ENCODE assay signal across 15 mouse cellular contexts in the genomic region with DNA sequence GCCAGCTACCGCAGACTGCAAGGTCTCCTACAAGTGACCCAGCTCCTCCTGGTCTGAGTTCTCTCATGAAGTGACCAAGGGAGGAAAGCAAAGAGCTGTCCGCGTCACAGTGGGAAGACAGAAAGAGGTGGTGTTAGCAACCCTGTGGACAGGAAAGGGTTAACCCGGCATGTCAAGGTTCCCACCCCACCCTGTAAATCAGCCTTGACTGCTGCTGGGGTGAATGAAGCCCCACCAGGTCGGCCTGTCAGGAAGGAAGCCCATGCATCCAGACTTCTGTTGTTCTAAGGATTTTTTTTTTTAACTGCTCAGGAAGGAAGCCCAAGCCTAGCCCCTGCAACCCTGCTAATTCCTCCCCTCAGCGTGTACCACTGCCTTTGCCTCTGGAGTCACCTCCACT. TPM values are rescaled to one million over a fixed set of nuclear protein-coding genes. Genes with fewer than 3 reads are reported as not detected.
DNase-seq lines count a peak whose midpoint lies in the region; ATAC-seq lines count a peak whose summit lies in the region.
"Had no signal": no experiment of that assay in that cellular context is flagged by ENCODE, and none has a peak within 500 bp of the region (broad histone marks: within the 10 kb centered on the region; RNA-seq: fewer than 3 reads in every experiment).

No protein-coding gene starts in this region.

- H3K9ac ChIP-seq in kidney, embryonic 14.5 days (ENCODE audit: low read depth, low read length), result no peak overlapping the region
- H3K9ac ChIP-seq in midbrain, embryonic 14.5 days (replicated peaks; ENCODE audit: low read length), result no peak overlapping the region
- H3K9ac ChIP-seq in intestine, embryonic 16.5 days (ENCODE audit: low read depth, low read length), result no peak overlapping the region
- H3K9ac ChIP-seq: embryonic facial prominence, embryonic 15.5 days; intestine, embryonic 15.5 days; midbrain, embryonic 15.5 days had no signal

- H3K9me3 ChIP-seq in kidney, embryonic 14.5 days (ENCODE audit: control insufficient read depth, low read length), result no peaks in the 10 kb centered on the region
- no peaks in the 10 kb centered on the region for H3K9me3 ChIP-seq in midbrain, embryonic 10.5 days (replicated peaks)
- no peaks in the 10 kb centered on the region for H3K9me3 ChIP-seq in midbrain, embryonic 14.5 days (ENCODE audit: control insufficient read depth, low read length)
- no peaks in the 10 kb centered on the region for H3K9me3 ChIP-seq in intestine, embryonic 16.5 days (ENCODE audit: control insufficient read depth, low read length)
- H3K9me3 ChIP-seq: embryonic facial prominence, embryonic 15.5 days; intestine, embryonic 15.5 days; midbrain, embryonic 15.5 days had no signal

- no peak overlapping the region for H3K4me3 ChIP-seq in kidney, embryonic 14.5 days (ENCODE audit: low read length)
- no peak overlapping the region for H3K4me3 ChIP-seq in midbrain, embryonic 10.5 days
- no peak overlapping the region for H3K4me3 ChIP-seq in midbrain, embryonic 14.5 days (replicated peaks; ENCODE audit: low read depth, low read length)
- no peak overlapping the region for H3K4me3 ChIP-seq in intestine, embryonic 16.5 days (ENCODE audit: low read length)
- H3K4me3 ChIP-seq: embryonic facial prominence, embryonic 15.5 days; intestine, embryonic 15.5 days; left cerebral cortex, adult 2 months; midbrain, embryonic 15.5 days had no signal

- peaks cover 48% of the 10 kb centered on the region for H3K27me3 ChIP-seq in kidney, embryonic 14.5 days (ENCODE audit: control insufficient read depth, insufficient read depth, low read length)
- peaks cover 92% of the 10 kb centered on the region for H3K27me3 ChIP-seq in midbrain, embryonic 10.5 days (ENCODE audit: low read depth, poor library complexity, severe bottlenecking)
- peaks cover 37% of the 10 kb centered on the region for H3K27me3 ChIP-seq in midbrain, embryonic 14.5 days (ENCODE audit: control insufficient read depth, insufficient read depth, low read length)
- H3K27me3 ChIP-seq in intestine, embryonic 16.5 days (replicated peaks; ENCODE audit: control insufficient read depth, insufficient read depth, low read length), result peaks cover 12% of the 10 kb centered on the region
- H3K27me3 ChIP-seq: CH12.LX had no signal

- WGBS in kidney, embryonic 14.5 days, result 17% methylated on average over 6 of the region's 6 CpGs
- 50% methylated on average over 6 of the region's 6 CpGs for WGBS in midbrain, embryonic 10.5 days
- WGBS in midbrain, embryonic 14.5 days, result 56% methylated on average over 6 of the region's 6 CpGs
- 37% methylated on average over 6 of the region's 6 CpGs for WGBS in intestine, embryonic 16.5 days

- H3K27ac ChIP-seq in kidney, embryonic 14.5 days (ENCODE audit: low read depth, low read length), result no peak overlapping the region
- H3K27ac ChIP-seq in midbrain, embryonic 10.5 days (replicated peaks), result peak overlapping the region; percentile 76
- H3K27ac ChIP-seq in midbrain, embryonic 14.5 days (replicated peaks; ENCODE audit: low read depth, low read length), result no peak overlapping the region
- no peak overlapping the region for H3K27ac ChIP-seq in intestine, embryonic 16.5 days (ENCODE audit: low read length)
- H3K27ac ChIP-seq: embryonic facial prominence, embryonic 15.5 days; intestine, embryonic 15.5 days; left cerebral cortex, adult 2 months; midbrain, embryonic 15.5 days had no signal

- ATAC-seq in kidney, embryonic 14.5 days (ENCODE audit: low FRiP score, low TSS enrichment), result peak; percentile 16; the same call in 1 of the 2 replicates
- no peak for ATAC-seq in midbrain, embryonic 14.5 days (ENCODE audit: low FRiP score, low TSS enrichment)
- ATAC-seq in intestine, embryonic 16.5 days, result no peak
- ATAC-seq: intestine, embryonic 15.5 days; midbrain, embryonic 15.5 days had no signal

- DNase-seq in kidney, adult 9 months, result no peak
- DNase-seq in midbrain, embryonic 10.5 days (ENCODE audit: low spot score), result no peak
- no peak for DNase-seq in midbrain, embryonic 14.5 days
- DNase-seq in embryo, embryonic 10.5 days (ENCODE audit: low spot score), result peak; percentile 64
- peak; percentile 79 for DNase-seq in mesoderm, embryonic 11.5 days (ENCODE audit: low read depth, low spot score)
- DNase-seq: cerebellum, adult 9-10 months; heart, postnatal 14 days; thymus, postnatal 25 days had no signal

- H3K4me2 ChIP-seq in kidney, embryonic 14.5 days (replicated peaks; ENCODE audit: low read depth, low read length), result no peak overlapping the region
- no peak overlapping the region for H3K4me2 ChIP-seq in midbrain, embryonic 14.5 days (ENCODE audit: low read length)
- no peak overlapping the region for H3K4me2 ChIP-seq in intestine, embryonic 16.5 days (ENCODE audit: low read depth, low read length)
- H3K4me2 ChIP-seq: embryonic facial prominence, embryonic 15.5 days; intestine, embryonic 15.5 days; midbrain, embryonic 15.5 days had no signal

- H3K36me3 ChIP-seq in kidney, embryonic 14.5 days (ENCODE audit: control insufficient read depth, insufficient read depth, low read length), result no peaks in the 10 kb centered on the region
- peaks cover 21% of the 10 kb centered on the region; the same call in 1 of the 2 replicates for H3K36me3 ChIP-seq in midbrain, embryonic 10.5 days
- H3K36me3 ChIP-seq in midbrain, embryonic 14.5 days (ENCODE audit: control insufficient read depth, insufficient read depth, low read length), result no peaks in the 10 kb centered on the region
- H3K36me3 ChIP-seq in intestine, embryonic 16.5 days (ENCODE audit: control insufficient read depth, insufficient read depth, low read length), result no peaks in the 10 kb centered on the region
- H3K36me3 ChIP-seq: embryonic facial prominence, embryonic 15.5 days; intestine, embryonic 15.5 days; midbrain, embryonic 15.5 days had no signal

- peaks cover 23% of the 10 kb centered on the region for H3K4me1 ChIP-seq in kidney, embryonic 14.5 days (ENCODE audit: control insufficient read depth, insufficient read depth, low read length)
- H3K4me1 ChIP-seq in midbrain, embryonic 10.5 days, result peaks cover 82% of the 10 kb centered on the region
- H3K4me1 ChIP-seq in midbrain, embryonic 14.5 days (ENCODE audit: control insufficient read depth, insufficient read depth, low read length), result peaks cover 7% of the 10 kb centered on the region
- peaks cover 18% of the 10 kb centered on the region for H3K4me1 ChIP-seq in intestine, embryonic 16.5 days (ENCODE audit: control insufficient read depth, insufficient read depth, low read length)

RNA-seq across cellular contexts. Expression of a gene that starts 16.9 kb away (rescaled TPM):
- 50.8 and 59.3 TPM in 2 replicates for polyA plus RNA-seq in kidney, embryonic 14.5 days (2014; fragmentation: Nextera tagmentation; extraction: Ambion mirVana)
- 102 and 111 TPM in 2 replicates for polyA plus RNA-seq in midbrain, embryonic 10.5 days (2016; fragmentation: Nextera tagmentation; extraction: Ambion mirVana)
- 103 and 110 TPM in 2 replicates for polyA plus RNA-seq in midbrain, embryonic 14.5 days (2014; fragmentation: Nextera tagmentation; extraction: Ambion mirVana)
- polyA plus RNA-seq in intestine, embryonic 16.5 days (2015; fragmentation: Nextera tagmentation; extraction: Ambion mirVana), result 49.0 and 55.4 TPM in 2 replicates

Comparison
In these comparisons a context has a peak if more than half of its experiments do, and no peak if none do; other contexts are left out.
1. DNase-seq: peak in embryo, embryonic 10.5 days (single experiment) and mesoderm, embryonic 11.5 days (single experiment); none in kidney, adult 9 months (single experiment), midbrain, embryonic 10.5 days (single experiment) and midbrain, embryonic 14.5 days (single experiment).